Mouse (Mus musculus) ovary, adult 18-20 months (tissue): ENCODE data around the gene Clvs2.

Experiments used
- DNase-seq: peaks from one replicate; pipeline ENCODE4 v3.0.0; 2022; ENCODE audit warnings: low spot score, mixed read lengths

Gene Clvs2

GRCm38 (mm10) chr10:33624131-33624879 lies at the start of gene Clvs2:
Gene Clvs2, minus strand, starts transcription at chr10:33624769.
- no peak for DNase-seq

DNA sequence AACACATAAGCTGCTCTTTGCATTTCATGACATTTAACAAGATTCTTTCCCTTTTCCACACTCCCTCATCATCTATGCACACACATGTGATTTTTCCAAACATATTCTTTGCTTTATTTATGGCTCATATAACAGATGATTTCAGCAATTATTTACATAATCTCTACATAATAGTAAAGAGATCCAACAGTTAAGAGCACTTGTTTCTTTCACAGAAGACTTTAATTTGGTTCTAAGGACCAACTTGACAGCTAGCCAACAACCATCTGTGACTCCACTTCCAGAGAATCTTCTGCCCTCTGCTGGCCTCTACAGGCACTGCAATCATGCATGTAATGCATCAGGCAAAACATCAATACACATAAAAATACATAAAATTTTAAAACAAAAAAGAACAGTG lies 28.6 kb upstream of the Clvs2 start:
- DNase-seq = no peak

- DNase-seq = no peak
Observed at GRCm38 (mm10) chr10:33623577-33623991, 985 bp downstream of the Clvs2 start.

- no peak for DNase-seq
Observed at GRCm38 (mm10) chr10:33622700-33623099, 1.9 kb downstream of the Clvs2 start.

DNA sequence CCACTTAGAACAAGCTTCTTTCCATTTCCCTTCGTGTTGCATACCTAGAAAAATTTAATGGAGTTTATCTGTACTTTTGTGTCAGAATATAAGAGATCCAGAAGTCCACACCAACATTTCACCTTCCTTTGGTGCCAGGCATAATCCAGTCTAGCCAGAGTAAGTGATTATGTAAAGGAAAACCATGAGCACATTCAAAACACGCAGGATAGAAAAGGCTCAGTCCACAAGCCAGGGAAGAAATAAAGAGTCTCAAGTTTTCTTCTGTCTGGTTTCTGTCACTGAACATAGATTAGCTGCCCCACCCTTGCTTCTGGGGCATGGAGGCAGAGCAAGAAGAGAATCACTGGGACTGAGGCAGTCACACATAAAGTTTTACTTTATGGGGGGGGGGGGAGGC lies 8.4 kb downstream of the Clvs2 start:
- DNase-seq = no peak

GRCm38 (mm10) chr10:33613197-33613596 lies 11.4 kb downstream of the Clvs2 start:
- DNase-seq = no peak

- no peak for DNase-seq
Observed at GRCm38 (mm10) chr10:33592732-33593131, 31.8 kb downstream of the Clvs2 start.

DNA sequence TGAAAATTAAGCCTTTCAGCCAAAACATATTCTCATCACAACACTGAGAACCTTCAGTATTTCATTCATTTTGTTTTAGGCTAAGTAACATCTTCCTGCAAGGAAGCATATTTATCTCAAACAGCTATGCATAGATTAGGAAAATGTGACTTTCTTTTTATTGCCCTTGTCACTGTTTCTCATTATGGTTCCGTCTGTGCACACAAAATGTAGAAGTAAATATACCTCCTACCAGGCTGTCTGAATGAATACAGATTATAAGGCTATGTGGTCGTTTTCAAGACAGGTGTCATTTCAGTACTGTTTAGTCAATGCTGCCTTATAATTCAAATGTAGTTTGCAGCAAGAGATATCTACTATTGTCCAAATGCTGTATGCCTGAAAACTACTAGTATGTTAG lies 35.8 kb downstream of the Clvs2 start:
- DNase-seq = no peak

GRCm38 (mm10) chr10:33587118-33587517 lies 37.5 kb downstream of the Clvs2 start:
- DNase-seq = no peak

DNA sequence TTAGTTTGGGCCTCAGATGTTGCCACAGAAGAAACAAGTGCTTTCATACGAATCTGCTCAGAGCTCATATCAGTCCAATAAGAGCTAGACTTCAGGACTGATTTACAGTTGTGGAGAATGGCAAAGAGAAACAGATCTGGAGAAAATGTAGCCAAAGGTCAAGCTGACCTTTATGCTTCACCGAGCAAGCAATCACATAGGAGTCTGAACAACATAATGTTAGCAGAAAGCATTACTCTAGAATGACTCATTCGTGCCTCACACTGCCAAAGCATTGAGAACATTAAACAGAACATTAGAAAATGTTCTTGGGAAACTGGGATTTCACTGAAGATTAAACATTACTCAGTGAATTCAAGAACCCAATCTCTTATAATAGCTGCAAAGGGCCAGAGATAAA lies 66.5 kb downstream of the Clvs2 start:
- peak; percentile 22 for DNase-seq

- no peak for DNase-seq
Observed at GRCm38 (mm10) chr10:33540331-33540730, 84.2 kb downstream of the Clvs2 start.
